Mouse (Mus musculus) lung, embryonic 15.5 days (tissue): Measurements from ENCODE around the gene Antxr1. TPM values are rescaled to one million over a fixed set of nuclear protein-coding genes. Genes with fewer than 3 reads are reported as not detected.

ENCODE experiments used
- ATAC-seq: fragments of 200-750 bp; cut with Nextera tagmentation; 2 replicates; pipeline ENCODE4 v1.8.0; 2017; ENCODE audit warnings: moderate number of reproducible peaks, borderline replicate concordance; ENCODE audit not compliant: low FRiP score, low TSS enrichment; ENCODE audit errors: extremely low read depth
- H3K27ac ChIP-seq: fragments of 300-500 bp; sonication (generic); 2 replicates; pipeline ENCODE4 v1.5.1; 2015; ENCODE audit warnings: moderate library complexity, mild to moderate bottlenecking, inconsistent platforms
- H3K27me3 ChIP-seq: fragments of 300-500 bp; sonication (generic); 2 replicates; pipeline ENCODE4 v1.6.1; 2015; ENCODE audit warnings: inconsistent platforms
- H3K36me3 ChIP-seq: fragments of 300-500 bp; sonication (generic); 2 replicates; pipeline ENCODE4 v1.6.1; 2015; ENCODE audit warnings: inconsistent platforms
- H3K4me1 ChIP-seq: fragments of 300-500 bp; sonication (generic); 2 replicates; pipeline ENCODE4 v1.6.1; 2015; ENCODE audit warnings: inconsistent platforms
- H3K4me2 ChIP-seq: fragments of 300-500 bp; sonication (generic); 2 replicates; pipeline ENCODE4 v1.6.1; 2015; ENCODE audit warnings: inconsistent platforms, mild to moderate bottlenecking, moderate library complexity
- H3K4me3 ChIP-seq: fragments of 300-500 bp; sonication (generic); 2 replicates; pipeline ENCODE4 v1.5.1; 2015; ENCODE audit warnings: mild to moderate bottlenecking, inconsistent platforms
- H3K9ac ChIP-seq: fragments of 300-500 bp; sonication (generic); 2 replicates; pipeline ENCODE4 v1.6.1; 2015; ENCODE audit warnings: inconsistent platforms
- H3K9me3 ChIP-seq: fragments of 300-500 bp; sonication (generic); 2 replicates; pipeline ENCODE4 v1.6.1; 2016; ENCODE audit warnings: inconsistent platforms
- WGBS: fragments of 180-500 bp; shearing (Covaris S2); methylation state at CpG from one replicate; pipeline ENCODE4 v1.1.7; 2015; 5-methylcytosine and 5-hydroxymethylcytosine counted together
- polyA plus RNA-seq: library from polyadenylated mRNA; unstranded; fragments of >200 nt; fragmentation: Nextera tagmentation; extraction: Ambion mirVana; gene quantifications from 2 replicates; pipeline ENCODE4 v1.2.1, GENCODE M21; 2015

Antxr1 gene
- polyA plus RNA-seq, 1 experiment from 2014 or later: 13.6 TPM

- no peak; the same call in 1 of the 2 replicates for ATAC-seq
- Histone ChIP-seq H3K4me3 (no peak overlapping the region), H3K27me3 (no peaks in the 10 kb centered on the region), H3K27ac (no peak overlapping the region), H3K9me3 (no peaks in the 10 kb centered on the region), H3K4me2 (no peak overlapping the region), H3K9ac (no peak overlapping the region), H3K36me3 (0 out of 2 replicates have a peak, but pooled peaks cover 8% of the 10 kb centered on the region), H3K4me1 (peaks cover 4% of the 10 kb centered on the region; the same call in 1 of the 2 replicates)
- 60% methylated on average over 7 of the region's 7 CpGs for WGBS
These were observed 182.4 kb downstream of the Antxr1 start for GRCm38 (mm10) chr6:87153231-87153580.

GRCm38 (mm10) chr6:87152461-87153230 lies 183.0 kb downstream of the Antxr1 start:
- 0 out of 2 replicates have a peak, but pooled peaks cover 5% of the 10 kb centered on the region for H3K36me3 ChIP-seq
- H3K9ac ChIP-seq: no peak overlapping the region
- no peak overlapping the region for H3K27ac ChIP-seq
- H3K27me3 ChIP-seq: no peaks in the 10 kb centered on the region
- no peak overlapping the region for H3K4me2 ChIP-seq
- no peak overlapping the region for H3K4me3 ChIP-seq
- peak; percentile 52; the same call in 1 of the 2 replicates for ATAC-seq
- 45% methylated on average over 21 of the region's 21 CpGs for WGBS
- H3K4me1 ChIP-seq: peaks cover 4% of the 10 kb centered on the region; the same call in 1 of the 2 replicates
- H3K9me3 ChIP-seq: no peaks in the 10 kb centered on the region

- H3K4me3 ChIP-seq: no peak overlapping the region
- no peak overlapping the region for H3K4me2 ChIP-seq
- WGBS: 93% methylated on average over 8 of the region's 8 CpGs
- no peak overlapping the region for H3K27ac ChIP-seq
- no peak overlapping the region for H3K9ac ChIP-seq
- no peak for ATAC-seq
- no peaks in the 10 kb centered on the region for H3K27me3 ChIP-seq
- H3K36me3 ChIP-seq: no peaks in the 10 kb centered on the region
- no peaks in the 10 kb centered on the region for H3K9me3 ChIP-seq
- H3K4me1 ChIP-seq: peaks cover 4% of the 10 kb centered on the region; the same call in 1 of the 2 replicates
These were observed 184.2 kb downstream of the Antxr1 start for GRCm38 (mm10) chr6:87151427-87151826.

GRCm38 (mm10) chr6:87150471-87150870 lies 185.2 kb downstream of the Antxr1 start:
- ATAC-seq: no peak
- WGBS: 73% methylated on average over 7 of the region's 7 CpGs
- H3K4me2 ChIP-seq: no peak overlapping the region
- no peak overlapping the region for H3K4me3 ChIP-seq
- H3K9ac ChIP-seq: no peak overlapping the region
- H3K4me1 ChIP-seq: peaks cover 4% of the 10 kb centered on the region; the same call in 1 of the 2 replicates
- no peaks in the 10 kb centered on the region for H3K27me3 ChIP-seq
- no peaks in the 10 kb centered on the region for H3K36me3 ChIP-seq
- H3K27ac ChIP-seq: no peak overlapping the region
- no peaks in the 10 kb centered on the region for H3K9me3 ChIP-seq

GRCm38 (mm10) chr6:87147921-87148320 lies 187.7 kb downstream of the Antxr1 start:
- no peaks in the 10 kb centered on the region for H3K36me3 ChIP-seq
- H3K4me3 ChIP-seq: no peak overlapping the region
- peaks cover 19% of the 10 kb centered on the region for H3K4me1 ChIP-seq
- no peaks in the 10 kb centered on the region for H3K9me3 ChIP-seq
- WGBS: 63% methylated on average over 3 of the region's 3 CpGs
- H3K9ac ChIP-seq: no peak overlapping the region
- H3K27me3 ChIP-seq: no peaks in the 10 kb centered on the region
- H3K27ac ChIP-seq: no peak overlapping the region
- no peak overlapping the region for H3K4me2 ChIP-seq
- ATAC-seq: no peak

GRCm38 (mm10) chr6:87143594-87143993 lies 192.0 kb downstream of the Antxr1 start:
- H3K4me2 ChIP-seq: no peak overlapping the region
- no peak overlapping the region for H3K4me3 ChIP-seq
- peaks cover 37% of the 10 kb centered on the region for H3K4me1 ChIP-seq
- H3K27me3 ChIP-seq: no peaks in the 10 kb centered on the region
- WGBS: 41% methylated on average over 13 of the region's 13 CpGs
- no peak overlapping the region; the same call in 1 of the 2 replicates for H3K27ac ChIP-seq
- no peaks in the 10 kb centered on the region for H3K36me3 ChIP-seq
- H3K9me3 ChIP-seq: no peaks in the 10 kb centered on the region
- H3K9ac ChIP-seq: no peak overlapping the region
- peak; percentile 69; the same call in 1 of the 2 replicates for ATAC-seq

- 49% methylated on average over 5 of the region's 5 CpGs for WGBS
- Histone ChIP-seq H3K36me3 (no peaks in the 10 kb centered on the region), H3K4me1 (peaks cover 37% of the 10 kb centered on the region), H3K4me2 (no peak overlapping the region), H3K27ac (peak overlapping the region; percentile 21), H3K27me3 (no peaks in the 10 kb centered on the region), H3K4me3 (no peak overlapping the region), H3K9me3 (no peaks in the 10 kb centered on the region), H3K9ac (no peak overlapping the region)
- ATAC-seq: no peak
These were observed 193.4 kb downstream of the Antxr1 start for GRCm38 (mm10) chr6:87142239-87142638.

GRCm38 (mm10) chr6:87139796-87140553 lies 195.6 kb downstream of the Antxr1 start:
- 46% methylated on average over 12 of the region's 12 CpGs for WGBS
- H3K4me1 ChIP-seq: peaks cover 37% of the 10 kb centered on the region
- H3K4me2 ChIP-seq: no peak overlapping the region
- no peak overlapping the region for H3K27ac ChIP-seq
- H3K9me3 ChIP-seq: no peaks in the 10 kb centered on the region
- H3K9ac ChIP-seq: no peak overlapping the region
- H3K36me3 ChIP-seq: peaks cover 13% of the 10 kb centered on the region; the same call in 1 of the 2 replicates
- no peak for ATAC-seq
- no peaks in the 10 kb centered on the region for H3K27me3 ChIP-seq
- H3K4me3 ChIP-seq: no peak overlapping the region

- Histone ChIP-seq H3K4me3 (no peak overlapping the region), H3K4me1 (peaks cover 25% of the 10 kb centered on the region), H3K4me2 (no peak overlapping the region), H3K36me3 (peaks cover 17% of the 10 kb centered on the region; the same call in 1 of the 2 replicates), H3K27ac (no peak overlapping the region), H3K27me3 (no peaks in the 10 kb centered on the region), H3K9ac (no peak overlapping the region), H3K9me3 (no peaks in the 10 kb centered on the region)
- WGBS: 66% methylated on average over 5 of the region's 5 CpGs
- ATAC-seq: no peak
These were observed 197.1 kb downstream of the Antxr1 start for GRCm38 (mm10) chr6:87138479-87138878.

- Histone ChIP-seq H3K27ac (no peak overlapping the region), H3K4me2 (no peak overlapping the region), H3K9ac (no peak overlapping the region), H3K4me1 (no peaks in the 10 kb centered on the region), H3K9me3 (no peaks in the 10 kb centered on the region), H3K36me3 (peaks cover 17% of the 10 kb centered on the region; the same call in 1 of the 2 replicates), H3K4me3 (no peak overlapping the region), H3K27me3 (no peaks in the 10 kb centered on the region)
- WGBS: 76% methylated on average over 12 of the region's 12 CpGs
- ATAC-seq: no peak
These were observed 201.6 kb downstream of the Antxr1 start for GRCm38 (mm10) chr6:87133966-87134546.

GRCm38 (mm10) chr6:87133520-87133919 lies 202.1 kb downstream of the Antxr1 start:
- Histone ChIP-seq H3K9me3 (no peaks in the 10 kb centered on the region), H3K4me3 (no peak overlapping the region), H3K27me3 (no peaks in the 10 kb centered on the region), H3K4me2 (no peak overlapping the region), H3K27ac (no peak overlapping the region), H3K36me3 (peaks cover 17% of the 10 kb centered on the region; the same call in 1 of the 2 replicates), H3K4me1 (no peaks in the 10 kb centered on the region), H3K9ac (no peak overlapping the region)
- no peak for ATAC-seq
- WGBS: 76% methylated on average over 3 of the region's 3 CpGs
